Mouse (Mus musculus): ENCODE results near the gene E130114P18Rik. TPM values are rescaled to one million over a fixed set of nuclear protein-coding genes. Genes with fewer than 3 reads are reported as not detected.

The E130114P18Rik gene
- polyA plus RNA-seq, 1 experiment from 2014 or later: 0.08 TPM

- Histone ChIP-seq H3K27me3 (ENCODE audit: control insufficient read depth, insufficient read depth, low read depth, low read length) (no peaks in the 10 kb centered on the region), H3K9me3 (replicated peaks; ENCODE audit: control insufficient read depth, low read length) (no peaks in the 10 kb centered on the region), H3K4me3 (ENCODE audit: low read depth, low read length) (no peak overlapping the region), H3K36me3 (ENCODE audit: control insufficient read depth, insufficient read depth) (no peaks in the 10 kb centered on the region), H3K4me1 (ENCODE audit: control insufficient read depth, low read depth, low read length) (peaks cover 3% of the 10 kb centered on the region; the same call in 1 of the 2 replicates), H3K9ac (ENCODE audit: low read depth, low read length) (no peak overlapping the region), H3K27ac (ENCODE audit: low read length) (no peak overlapping the region), H3K4me2 (ENCODE audit: low read depth, low read length) (no peak overlapping the region)
- 63% methylated on average over 4 of the region's 4 CpGs for WGBS (ENCODE audit: insufficient replicate concordance)
- no peak for ATAC-seq (ENCODE audit: low read depth)
Measured at GRCm38 (mm10) chr4:97602579-97602978, 175.3 kb downstream of the E130114P18Rik start.

- H3K27ac ChIP-seq (ENCODE audit: low read length): no peak overlapping the region
- H3K4me2 ChIP-seq (ENCODE audit: low read depth, low read length): peak overlapping the region; percentile 28; the same call in 1 of the 2 replicates
- H3K4me1 ChIP-seq (ENCODE audit: control insufficient read depth, low read depth, low read length): peaks cover 3% of the 10 kb centered on the region; the same call in 1 of the 2 replicates
- no peaks in the 10 kb centered on the region for H3K9me3 ChIP-seq (replicated peaks; ENCODE audit: control insufficient read depth, low read length)
- H3K4me3 ChIP-seq (ENCODE audit: low read depth, low read length): no peak overlapping the region
- WGBS (ENCODE audit: insufficient replicate concordance): 22% methylated on average over 8 of the region's 8 CpGs
- ATAC-seq (ENCODE audit: low read depth): peak; percentile 97
- H3K27me3 ChIP-seq (ENCODE audit: control insufficient read depth, insufficient read depth, low read depth, low read length): no peaks in the 10 kb centered on the region
- no peak overlapping the region for H3K9ac ChIP-seq (ENCODE audit: low read depth, low read length)
- no peaks in the 10 kb centered on the region for H3K36me3 ChIP-seq (ENCODE audit: control insufficient read depth, insufficient read depth)
Measured at GRCm38 (mm10) chr4:97600875-97601835, 176.7 kb downstream of the E130114P18Rik start.

GRCm38 (mm10) chr4:97597443-97597842 is 180.4 kb downstream of the E130114P18Rik start:
- 69% methylated on average over 1 of the region's 1 CpGs for WGBS (ENCODE audit: insufficient replicate concordance)

GRCm38 (mm10) chr4:97596348-97596747 is 181.5 kb downstream of the E130114P18Rik start:
- no peak overlapping the region for H3K9ac ChIP-seq (ENCODE audit: low read depth, low read length)
- no peak overlapping the region for H3K4me3 ChIP-seq (ENCODE audit: low read depth, low read length)
- no peak overlapping the region for H3K4me2 ChIP-seq (ENCODE audit: low read depth, low read length)
- H3K36me3 ChIP-seq (ENCODE audit: control insufficient read depth, insufficient read depth): no peaks in the 10 kb centered on the region
- no peak for ATAC-seq (ENCODE audit: low read depth)
- no peak overlapping the region for H3K27ac ChIP-seq (ENCODE audit: low read length)
- no peaks in the 10 kb centered on the region for H3K27me3 ChIP-seq (ENCODE audit: control insufficient read depth, insufficient read depth, low read depth, low read length)
- no peaks in the 10 kb centered on the region; the same call in 1 of the 2 replicates for H3K4me1 ChIP-seq (ENCODE audit: control insufficient read depth, low read depth, low read length)
- H3K9me3 ChIP-seq (replicated peaks; ENCODE audit: control insufficient read depth, low read length): no peaks in the 10 kb centered on the region
- 80% methylated on average over 9 of the region's 9 CpGs for WGBS (ENCODE audit: insufficient replicate concordance)

More at GRCm38 (mm10) chr4:97597443-97597842, 180.4 kb downstream of the E130114P18Rik start:
- Histone ChIP-seq H3K4me3 (ENCODE audit: low read depth, low read length) (no peak overlapping the region), H3K4me1 (ENCODE audit: control insufficient read depth, low read depth, low read length) (peaks cover 3% of the 10 kb centered on the region; the same call in 1 of the 2 replicates), H3K4me2 (ENCODE audit: low read depth, low read length) (no peak overlapping the region), H3K27ac (ENCODE audit: low read length) (no peak overlapping the region), H3K9ac (ENCODE audit: low read depth, low read length) (no peak overlapping the region), H3K9me3 (replicated peaks; ENCODE audit: control insufficient read depth, low read length) (no peaks in the 10 kb centered on the region), H3K27me3 (ENCODE audit: control insufficient read depth, insufficient read depth, low read depth, low read length) (no peaks in the 10 kb centered on the region), H3K36me3 (ENCODE audit: control insufficient read depth, insufficient read depth) (no peaks in the 10 kb centered on the region)
- no peak for ATAC-seq (ENCODE audit: low read depth)

GRCm38 (mm10) chr4:97593869-97594268 is 184.0 kb downstream of the E130114P18Rik start:
- no peak overlapping the region for H3K9ac ChIP-seq (ENCODE audit: low read depth, low read length)
- ATAC-seq (ENCODE audit: low read depth): no peak
- H3K4me3 ChIP-seq (ENCODE audit: low read depth, low read length): no peak overlapping the region
- no peak overlapping the region for H3K4me2 ChIP-seq (ENCODE audit: low read depth, low read length)
- 47% methylated on average over 5 of the region's 5 CpGs for WGBS (ENCODE audit: insufficient replicate concordance)
- H3K27me3 ChIP-seq (ENCODE audit: control insufficient read depth, insufficient read depth, low read depth, low read length): no peaks in the 10 kb centered on the region
- no peaks in the 10 kb centered on the region for H3K36me3 ChIP-seq (ENCODE audit: control insufficient read depth, insufficient read depth)
- no peak overlapping the region for H3K27ac ChIP-seq (ENCODE audit: low read length)
- no peaks in the 10 kb centered on the region for H3K9me3 ChIP-seq (replicated peaks; ENCODE audit: control insufficient read depth, low read length)
- H3K4me1 ChIP-seq (ENCODE audit: control insufficient read depth, low read depth, low read length): no peaks in the 10 kb centered on the region

- no peaks in the 10 kb centered on the region for H3K4me1 ChIP-seq (ENCODE audit: control insufficient read depth, low read depth, low read length)
- no peak overlapping the region for H3K27ac ChIP-seq (ENCODE audit: low read length)
- no peaks in the 10 kb centered on the region for H3K9me3 ChIP-seq (replicated peaks; ENCODE audit: control insufficient read depth, low read length)
- H3K27me3 ChIP-seq (ENCODE audit: control insufficient read depth, insufficient read depth, low read depth, low read length): no peaks in the 10 kb centered on the region
- no peaks in the 10 kb centered on the region for H3K36me3 ChIP-seq (ENCODE audit: control insufficient read depth, insufficient read depth)
- no peak overlapping the region for H3K4me2 ChIP-seq (ENCODE audit: low read depth, low read length)
- WGBS (ENCODE audit: insufficient replicate concordance): 66% methylated on average over 1 of the region's 1 CpGs
- H3K9ac ChIP-seq (ENCODE audit: low read depth, low read length): no peak overlapping the region
- no peak overlapping the region for H3K4me3 ChIP-seq (ENCODE audit: low read depth, low read length)
- no peak for ATAC-seq (ENCODE audit: low read depth)
Measured at GRCm38 (mm10) chr4:97589790-97590189, 188.1 kb downstream of the E130114P18Rik start.

- no peaks in the 10 kb centered on the region for H3K4me1 ChIP-seq (ENCODE audit: control insufficient read depth, low read depth, low read length)
- H3K4me3 ChIP-seq (ENCODE audit: low read depth, low read length): no peak overlapping the region
- ATAC-seq (ENCODE audit: low read depth): no peak
- 54% methylated on average over 9 of the region's 9 CpGs for WGBS (ENCODE audit: insufficient replicate concordance)
- H3K27ac ChIP-seq (ENCODE audit: low read length): no peak overlapping the region
- no peaks in the 10 kb centered on the region for H3K9me3 ChIP-seq (replicated peaks; ENCODE audit: control insufficient read depth, low read length)
- H3K36me3 ChIP-seq (ENCODE audit: control insufficient read depth, insufficient read depth): no peaks in the 10 kb centered on the region
- H3K27me3 ChIP-seq (ENCODE audit: control insufficient read depth, insufficient read depth, low read depth, low read length): no peaks in the 10 kb centered on the region
- H3K4me2 ChIP-seq (ENCODE audit: low read depth, low read length): no peak overlapping the region
- no peak overlapping the region for H3K9ac ChIP-seq (ENCODE audit: low read depth, low read length)
Measured at GRCm38 (mm10) chr4:97587412-97588010, 190.4 kb downstream of the E130114P18Rik start.

- no peaks in the 10 kb centered on the region for H3K9me3 ChIP-seq (replicated peaks; ENCODE audit: control insufficient read depth, low read length)
- no peak overlapping the region for H3K9ac ChIP-seq (ENCODE audit: low read depth, low read length)
- no peak for ATAC-seq (ENCODE audit: low read depth)
- no peaks in the 10 kb centered on the region for H3K4me1 ChIP-seq (ENCODE audit: control insufficient read depth, low read depth, low read length)
- no peaks in the 10 kb centered on the region for H3K36me3 ChIP-seq (ENCODE audit: control insufficient read depth, insufficient read depth)
- no peaks in the 10 kb centered on the region for H3K27me3 ChIP-seq (ENCODE audit: control insufficient read depth, insufficient read depth, low read depth, low read length)
- no peak overlapping the region for H3K27ac ChIP-seq (ENCODE audit: low read length)
- WGBS (ENCODE audit: insufficient replicate concordance): 66% methylated on average over 7 of the region's 7 CpGs
- no peak overlapping the region for H3K4me3 ChIP-seq (ENCODE audit: low read depth, low read length)
- no peak overlapping the region for H3K4me2 ChIP-seq (ENCODE audit: low read depth, low read length)
Measured at GRCm38 (mm10) chr4:97585170-97585569, 192.7 kb downstream of the E130114P18Rik start.
